Mouse (Mus musculus): ENCODE measurements around the gene Kif5a.
"Not testable (repeated sequence)": the region's sequence is repeated elsewhere in the genome, so short reads cannot be mapped to it uniquely, and the experiment has no call there.

The Kif5a gene

DNA sequence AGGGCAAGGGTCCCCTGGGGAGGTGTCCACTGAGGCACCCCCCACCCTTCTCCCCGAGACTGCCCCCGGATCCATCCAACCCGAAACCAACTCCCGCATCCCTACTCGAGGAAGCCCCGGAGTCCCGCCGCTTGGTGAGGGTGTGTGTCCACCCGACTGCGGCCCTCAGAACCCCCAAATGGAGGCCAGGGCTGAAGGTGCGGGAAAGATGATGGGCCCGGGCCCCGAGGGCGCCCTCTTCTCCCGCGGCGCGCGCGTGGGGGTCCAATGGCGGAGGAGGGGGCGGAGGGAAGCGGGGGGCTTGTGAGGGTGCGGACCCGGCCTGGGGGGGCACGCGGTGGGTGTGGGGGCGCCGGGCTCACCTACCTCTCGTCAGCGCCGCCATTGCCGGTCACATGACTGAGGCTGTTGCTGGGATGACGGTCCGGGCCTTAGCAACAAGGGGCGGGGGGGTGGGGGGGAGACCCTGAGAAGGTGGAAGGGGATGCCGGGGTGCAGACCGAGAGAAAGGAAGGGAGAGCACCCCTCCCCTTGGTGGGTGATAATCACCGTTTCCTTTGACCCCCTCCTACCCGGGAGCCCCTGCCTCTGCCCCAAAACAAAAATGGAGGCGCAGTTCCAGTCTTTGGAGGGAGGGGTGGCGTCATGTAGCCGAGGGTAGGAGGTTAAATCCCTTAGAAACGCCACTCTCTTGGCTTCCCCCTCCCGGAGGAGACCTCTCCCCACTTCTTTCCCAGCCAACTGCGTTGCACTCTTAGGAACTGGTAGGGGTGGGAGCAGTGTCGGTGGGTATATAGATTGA is 67.6 kb downstream of the Kif5a start, which contains the start of gene Dtx3:
Gene Dtx3, minus strand, starts transcription at position 401 of the 802 bp plus-strand sequence.
- ATAC-seq (ENCODE audit: insufficient number of reproducible peaks, low FRiP score, low TSS enrichment) = no peak; the same call in 1 of the 2 replicates

DNA sequence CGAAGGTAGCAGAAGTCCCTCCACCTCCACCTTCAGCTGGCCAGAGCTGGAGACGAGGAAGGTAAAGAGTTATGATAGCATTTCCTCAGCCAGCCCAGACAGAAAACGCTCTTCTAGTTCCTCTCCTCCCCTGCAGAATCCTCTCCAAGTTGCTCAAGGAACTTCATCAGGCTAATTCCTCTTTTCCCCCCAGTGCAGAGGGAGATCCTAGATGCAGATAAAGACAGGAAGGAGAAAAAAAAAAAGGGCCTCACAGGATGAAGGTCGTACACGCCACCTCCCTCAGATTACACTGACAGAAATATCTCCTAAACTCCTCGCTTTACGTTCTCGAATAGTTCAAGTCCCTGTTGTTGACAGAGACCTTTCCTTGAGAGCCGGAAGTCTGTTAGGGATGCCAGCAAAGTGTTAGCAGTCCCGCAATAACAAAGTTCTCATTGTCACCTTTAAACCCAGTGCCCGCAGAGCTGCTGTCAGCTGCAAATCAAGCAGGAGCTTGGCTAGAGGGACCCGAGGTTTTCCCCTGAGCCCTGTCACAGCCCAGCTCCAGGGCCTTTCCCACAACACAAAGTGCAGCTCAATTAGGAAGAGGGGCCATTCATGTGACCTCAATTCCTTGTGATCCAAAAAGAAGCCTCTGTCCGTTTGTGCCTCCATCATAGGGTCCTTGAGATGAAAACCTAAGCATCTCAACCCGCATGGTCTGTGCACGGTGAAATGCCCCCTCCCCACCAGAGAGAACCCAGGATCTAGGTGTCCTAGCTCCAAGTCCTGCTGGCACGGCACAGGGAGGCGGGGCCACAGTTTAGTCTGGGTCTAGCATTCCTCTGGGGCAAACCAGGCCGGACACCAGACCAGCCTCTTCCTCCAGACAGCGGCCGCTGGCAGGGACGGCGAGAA is 68.5 kb downstream of the Kif5a start:
- 0 out of 2 replicates have a peak, but pooled peaks have one; percentile 23 for ATAC-seq (ENCODE audit: insufficient number of reproducible peaks, low FRiP score, low TSS enrichment)

DNA sequence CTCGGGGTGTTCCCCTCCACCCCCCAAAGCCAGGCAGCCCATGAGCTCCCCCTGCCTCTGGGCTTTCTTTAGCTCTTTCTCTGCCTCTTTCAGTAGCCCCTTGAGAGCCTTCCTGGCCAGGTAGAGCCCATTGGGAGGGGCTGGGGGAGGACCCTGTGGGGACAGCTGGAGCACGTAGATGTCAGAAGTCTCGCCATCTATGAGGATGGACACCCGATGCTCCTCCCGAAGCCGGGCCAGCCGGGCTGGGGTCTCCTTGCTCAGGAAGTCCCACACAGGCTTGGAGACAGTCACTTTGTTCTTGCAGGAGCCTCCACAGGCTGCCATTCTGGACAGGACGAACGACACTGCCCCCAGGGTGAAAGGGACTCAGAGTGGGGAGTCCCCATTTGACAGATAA is 70.1 kb downstream of the Kif5a start:
- ATAC-seq (ENCODE audit: insufficient number of reproducible peaks, low FRiP score, low TSS enrichment) = no peak

DNA sequence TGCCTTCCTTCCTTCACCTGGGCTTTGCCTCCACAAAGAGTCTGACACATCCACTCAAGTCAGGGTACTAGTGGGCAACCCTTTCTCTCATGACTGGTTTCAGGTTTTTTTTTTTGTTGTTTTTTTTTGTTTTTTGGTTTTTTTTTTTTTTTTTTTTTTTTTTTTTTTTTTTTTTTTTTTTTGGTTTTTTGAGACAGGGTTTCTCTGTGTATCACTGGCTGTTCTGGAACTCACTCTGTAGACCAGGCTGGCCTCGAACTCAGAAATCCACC is 71.2 kb downstream of the Kif5a start:
- ATAC-seq (ENCODE audit: insufficient number of reproducible peaks, low FRiP score, low TSS enrichment) = not testable (repeated sequence)

DNA sequence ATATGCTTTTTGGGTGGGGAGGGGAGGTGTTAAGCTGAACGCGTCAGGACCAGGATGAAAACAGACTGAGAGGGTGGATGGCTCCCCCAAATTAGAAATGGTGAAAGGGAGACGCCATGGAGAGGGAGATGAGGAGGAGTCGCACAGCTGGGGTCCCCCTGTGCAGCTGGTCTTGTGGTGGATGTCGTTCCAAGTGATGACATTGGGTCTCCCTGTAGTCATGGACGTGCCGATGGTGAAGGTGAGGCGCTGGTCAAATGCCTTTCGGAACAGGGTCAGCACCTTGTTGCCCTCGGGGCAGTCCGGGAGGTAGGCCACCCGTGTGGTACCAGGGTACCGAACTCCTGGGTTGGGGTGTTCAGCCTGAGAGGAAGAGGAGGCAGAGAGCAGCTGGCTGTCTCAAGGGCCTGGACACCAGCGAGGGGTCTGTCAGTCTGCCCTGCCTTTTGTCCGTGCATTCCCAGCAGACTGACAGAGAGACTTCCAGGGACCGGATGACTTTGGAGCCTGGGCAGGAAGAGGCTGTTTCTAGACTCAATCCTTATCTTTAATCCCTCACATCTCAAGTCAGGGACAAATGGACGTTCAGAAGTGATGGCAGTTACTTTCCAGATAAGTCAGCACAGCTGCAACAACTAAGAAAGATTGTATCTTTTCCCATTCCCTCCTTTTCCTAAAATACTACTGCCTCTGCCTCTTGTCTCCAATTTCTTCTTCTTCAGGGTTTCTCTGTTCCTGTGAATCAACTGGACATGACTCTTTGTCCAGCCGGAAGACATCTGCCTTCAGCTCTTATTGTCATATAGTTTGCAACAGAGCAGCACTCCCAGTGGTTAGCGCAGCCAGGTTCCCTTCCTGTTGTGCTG is 71.7 kb downstream of the Kif5a start:
- no peak for ATAC-seq (ENCODE audit: insufficient number of reproducible peaks, low FRiP score, low TSS enrichment)

DNA sequence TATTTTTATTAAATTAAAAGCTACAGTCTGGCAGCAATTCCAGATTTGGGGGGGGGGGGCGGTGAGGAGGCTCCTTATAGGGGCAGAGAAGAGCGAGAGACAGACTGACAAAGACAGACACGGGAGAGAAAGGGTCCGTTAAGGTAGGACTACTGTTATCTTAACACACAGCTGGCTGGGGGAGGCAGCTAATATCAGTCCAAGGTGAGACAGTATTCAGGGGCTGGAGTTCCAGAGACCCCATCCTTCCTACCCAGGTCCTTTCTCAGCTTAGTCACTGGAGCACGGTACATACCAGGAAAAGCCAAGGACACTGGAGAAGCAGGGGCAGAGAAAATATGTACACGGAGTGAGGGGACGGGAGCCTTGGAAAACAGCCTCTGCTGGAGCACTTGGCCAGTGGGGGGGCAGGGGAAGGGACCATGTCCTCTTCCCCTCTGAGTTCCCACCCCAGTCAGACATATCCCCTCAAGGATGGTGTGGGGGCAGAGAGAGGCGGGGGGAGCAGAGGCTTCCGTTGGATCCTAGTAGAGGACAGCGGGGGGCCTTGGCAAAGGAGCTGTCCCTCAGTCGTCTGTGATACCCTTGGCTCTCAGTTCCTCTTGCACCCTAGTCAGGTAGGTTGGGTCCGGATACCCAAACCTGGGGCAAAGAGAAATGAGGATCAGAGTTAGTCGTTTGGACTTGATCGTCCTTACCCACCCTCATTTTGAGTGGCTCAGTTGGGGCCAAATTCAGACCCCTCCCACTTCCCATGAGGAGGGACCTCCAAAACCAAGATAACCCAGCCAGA is 72.6 kb downstream of the Kif5a start:
- ATAC-seq (ENCODE audit: insufficient number of reproducible peaks, low FRiP score, low TSS enrichment) = no peak

DNA sequence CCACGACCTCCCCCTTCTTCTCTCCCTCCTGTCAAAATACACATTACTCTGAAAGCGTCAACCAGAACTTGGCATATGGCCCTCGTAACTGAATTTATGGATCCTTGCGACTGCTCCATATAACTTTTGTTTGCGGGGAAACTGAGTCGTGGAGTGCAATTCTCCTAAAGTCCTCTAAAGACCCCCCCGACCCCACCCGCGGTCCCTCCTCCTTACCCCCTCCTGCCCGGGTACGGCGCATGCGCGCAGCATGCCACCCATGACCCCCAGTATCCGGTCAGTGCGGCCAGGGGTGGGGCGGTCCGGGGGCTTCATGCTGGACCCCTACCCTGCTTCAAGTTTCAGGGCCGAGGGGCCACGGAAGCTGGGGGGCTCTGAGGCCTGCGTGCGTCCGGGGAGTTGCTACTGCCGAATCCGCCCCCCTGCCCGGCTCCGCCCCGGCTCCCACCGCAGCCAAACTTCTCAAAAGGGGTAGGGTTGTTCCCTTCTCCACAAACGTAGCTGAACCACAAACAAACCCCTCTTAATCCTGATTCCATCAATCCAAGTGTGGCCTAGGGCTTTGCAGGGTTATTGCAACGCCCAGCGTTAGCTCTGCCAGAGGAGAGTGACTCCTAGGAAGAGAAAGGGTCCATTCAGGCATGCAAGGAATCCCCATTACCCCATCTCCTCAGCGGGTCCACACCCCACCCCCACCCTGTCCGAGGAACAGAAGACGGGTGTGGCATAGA is 73.3 kb downstream of the Kif5a start, which contains the start of gene Arhgef25:
Gene Arhgef25, minus strand, starts transcription at position 433 of the 731 bp plus-strand sequence.
- ATAC-seq (ENCODE audit: insufficient number of reproducible peaks, low FRiP score, low TSS enrichment) = no peak

DNA sequence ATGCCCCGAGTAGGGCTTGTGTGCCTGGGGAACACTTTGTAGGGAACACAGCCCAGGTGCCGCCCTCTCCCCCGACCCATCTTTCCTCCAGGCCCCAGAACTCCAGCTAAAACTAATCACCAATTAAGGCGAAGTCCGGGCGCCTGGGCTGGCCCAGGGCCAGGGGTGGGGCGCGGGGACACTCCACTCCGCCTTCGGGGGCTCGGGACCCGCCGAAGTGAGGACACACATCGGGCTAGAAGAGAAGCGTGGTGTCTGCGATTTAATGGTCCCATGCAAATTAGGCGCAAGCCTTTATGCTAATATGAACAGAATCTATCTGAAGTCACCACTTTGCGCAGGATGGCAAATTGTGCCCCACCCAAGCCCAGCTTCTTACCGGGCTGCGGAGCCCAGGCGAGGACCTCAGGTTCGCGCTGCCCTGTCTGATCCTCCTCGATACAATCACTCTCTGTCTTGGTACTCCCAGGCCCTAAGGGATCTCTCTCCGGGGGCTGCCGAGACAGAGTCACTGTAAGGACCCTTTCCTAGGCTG is 74.0 kb downstream of the Kif5a start:
- no peak for ATAC-seq (ENCODE audit: insufficient number of reproducible peaks, low FRiP score, low TSS enrichment)

DNA sequence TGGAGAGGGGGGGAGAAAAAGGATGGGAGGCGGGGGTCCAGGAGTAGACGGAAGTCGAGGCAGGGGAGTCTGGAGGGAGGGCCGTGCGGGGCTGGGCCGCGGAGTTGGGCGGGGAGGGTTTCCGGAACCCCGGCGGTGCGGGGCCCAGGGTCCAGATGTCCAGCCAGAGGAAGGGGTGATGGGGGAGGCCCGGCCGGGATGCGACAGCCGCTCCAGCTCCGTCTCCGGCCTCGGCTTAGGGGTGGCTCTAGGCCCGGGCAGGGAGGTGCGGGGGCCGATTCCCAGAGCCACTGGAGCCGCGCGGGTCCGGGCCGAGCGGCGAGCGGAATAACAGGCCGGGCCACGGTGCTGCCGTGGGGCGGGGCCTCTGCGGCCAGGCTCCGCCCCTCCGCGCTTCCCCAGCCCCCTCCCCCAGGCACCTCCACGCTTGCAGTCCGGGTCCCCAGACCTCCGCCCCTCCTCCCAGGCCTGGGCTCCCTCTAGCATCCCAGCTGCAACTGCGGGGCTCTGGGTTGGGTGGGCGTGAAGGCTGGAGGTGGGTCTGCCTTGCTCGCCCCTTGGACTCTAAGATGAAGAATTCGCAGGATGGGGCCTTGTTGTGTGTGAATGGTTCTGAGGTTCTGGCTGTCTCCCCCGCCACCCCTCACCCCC is 74.6 kb downstream of the Kif5a start:
- peak; percentile 66 for ATAC-seq (ENCODE audit: insufficient number of reproducible peaks, low FRiP score, low TSS enrichment)

DNA sequence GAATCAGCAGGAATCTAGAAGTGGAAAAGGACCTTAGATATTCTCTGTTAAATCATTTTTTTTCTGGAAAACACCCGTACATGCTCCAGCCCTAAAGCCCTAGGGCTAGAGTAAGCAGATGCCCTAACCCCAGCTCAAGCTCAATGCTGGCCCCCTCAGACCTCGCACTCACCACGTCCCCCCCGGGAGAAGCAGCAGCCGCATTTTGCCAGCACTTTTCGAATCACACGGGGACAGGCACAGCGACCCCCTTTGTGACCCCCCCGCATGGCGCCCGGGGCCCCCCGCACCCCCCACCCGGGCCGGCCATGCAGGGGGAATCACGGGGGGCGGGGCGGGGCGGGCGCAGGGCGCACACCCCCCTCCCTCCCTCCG is 75.1 kb downstream of the Kif5a start:
- no peak for ATAC-seq (ENCODE audit: insufficient number of reproducible peaks, low FRiP score, low TSS enrichment)

DNA sequence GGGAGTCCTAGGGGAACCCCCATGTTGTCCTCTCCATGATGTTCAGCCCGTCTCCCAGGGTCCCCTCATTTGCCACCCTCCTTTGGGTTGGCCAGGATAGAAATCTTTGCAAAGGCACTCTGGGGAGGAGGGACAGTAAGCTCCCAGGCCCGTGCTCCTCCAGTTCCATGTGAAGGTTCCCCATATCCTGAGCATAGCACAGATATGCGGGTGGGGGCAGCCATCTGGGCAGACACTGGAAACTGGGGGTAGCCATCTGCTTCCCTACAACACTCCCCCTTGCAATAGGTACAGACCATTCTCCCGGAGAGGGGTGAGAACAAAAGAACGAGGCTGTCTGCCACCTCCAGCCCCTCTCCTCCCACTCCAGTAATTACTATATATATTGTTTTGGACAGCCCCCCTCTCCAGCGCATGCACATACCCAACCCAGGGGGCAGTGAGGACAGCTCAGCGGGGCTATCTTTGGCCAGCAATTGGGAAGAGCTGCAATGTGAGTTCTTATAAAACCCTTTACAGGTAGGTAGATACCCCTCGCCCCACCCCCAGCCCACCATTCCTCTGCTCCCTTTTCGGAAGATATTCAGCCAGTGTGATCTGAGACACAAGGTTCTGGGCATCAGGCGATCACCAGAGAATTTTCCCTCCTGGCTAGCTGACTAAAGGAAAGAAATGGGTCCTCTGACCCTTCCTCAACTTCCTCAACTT is 75.6 kb downstream of the Kif5a start:
- peak; percentile 24; the same call in 1 of the 2 replicates for ATAC-seq (ENCODE audit: insufficient number of reproducible peaks, low FRiP score, low TSS enrichment)

DNA sequence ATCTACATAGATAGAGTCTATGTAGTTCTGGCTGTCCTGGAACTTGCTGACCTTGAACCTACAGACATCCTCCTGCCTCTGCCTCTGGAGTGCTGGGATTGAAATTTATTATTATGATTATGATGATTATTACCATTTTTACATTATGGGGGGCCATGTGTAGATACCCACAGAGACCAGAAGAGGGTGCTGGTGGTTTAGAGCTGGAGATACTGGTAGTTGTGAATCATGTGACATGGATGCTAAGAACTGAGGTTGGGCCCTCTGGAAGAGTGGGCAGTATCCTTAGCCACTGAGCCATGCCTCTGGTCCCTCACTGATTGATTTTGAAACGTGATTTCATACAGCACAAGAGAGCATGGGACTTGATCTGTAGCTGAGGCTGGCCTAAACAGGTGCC is 76.7 kb downstream of the Kif5a start:
- no peak for ATAC-seq (ENCODE audit: insufficient number of reproducible peaks, low FRiP score, low TSS enrichment)

DNA sequence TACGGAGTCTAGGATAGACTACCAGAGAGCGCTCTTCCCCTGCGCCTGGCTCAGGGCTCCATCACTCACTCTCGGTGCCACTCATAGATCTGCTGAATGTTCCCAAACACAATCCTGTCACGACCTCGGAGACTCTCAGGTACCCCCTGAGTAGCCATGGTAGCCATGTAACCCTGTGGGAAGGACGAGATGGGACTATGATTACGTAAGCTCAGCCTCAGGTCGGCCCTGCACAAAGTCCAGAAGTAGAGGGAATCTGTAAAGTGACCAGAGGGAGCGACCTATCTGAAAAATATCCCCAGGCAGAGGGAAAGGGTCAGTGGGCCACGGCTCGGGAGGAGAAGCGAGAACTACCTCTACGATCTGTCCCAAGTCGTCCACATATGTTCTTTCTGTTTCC is 77.6 kb downstream of the Kif5a start:
- no peak for ATAC-seq (ENCODE audit: insufficient number of reproducible peaks, low FRiP score, low TSS enrichment)

DNA sequence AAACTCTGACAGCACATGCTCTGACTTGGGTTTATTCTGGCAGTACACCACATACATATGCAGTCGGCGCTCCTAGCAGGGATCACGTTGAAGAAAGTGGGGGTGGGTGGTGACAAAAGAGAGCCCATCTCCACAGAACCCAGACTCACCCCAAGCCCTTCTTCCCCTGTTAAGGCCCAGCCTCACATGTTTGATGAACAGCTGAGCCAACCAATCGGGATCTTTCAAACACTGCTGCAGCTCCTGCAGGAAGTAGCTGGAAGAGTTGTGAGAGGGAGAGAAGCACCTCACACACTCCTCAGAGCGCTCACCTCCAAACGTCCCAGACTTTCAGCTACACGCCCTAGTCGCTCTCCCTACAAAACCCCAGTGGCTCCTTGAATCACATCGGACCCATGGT is 78.0 kb downstream of the Kif5a start:
- no peak for ATAC-seq (ENCODE audit: insufficient number of reproducible peaks, low FRiP score, low TSS enrichment)

DNA sequence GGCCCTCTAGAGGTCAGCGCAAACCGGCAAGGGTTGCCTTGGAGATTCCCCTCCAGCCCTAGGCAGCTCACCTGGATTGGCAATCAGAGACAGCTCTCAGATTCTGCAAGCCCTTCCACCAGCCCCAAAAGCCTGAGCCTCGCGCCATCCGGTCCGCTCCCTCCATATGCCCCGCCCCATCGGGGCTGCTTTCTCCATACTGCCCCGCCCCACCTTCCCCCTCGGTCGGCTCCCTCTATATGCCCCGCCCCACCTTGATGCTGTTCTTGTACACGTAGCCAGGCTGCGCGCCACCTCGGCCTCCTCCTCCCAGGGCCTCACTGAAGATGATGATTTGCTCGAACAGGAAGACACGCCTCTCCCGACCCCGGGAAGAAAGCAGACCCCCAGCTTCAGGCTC is 79.4 kb downstream of the Kif5a start:
- ATAC-seq (ENCODE audit: insufficient number of reproducible peaks, low FRiP score, low TSS enrichment) = no peak

DNA sequence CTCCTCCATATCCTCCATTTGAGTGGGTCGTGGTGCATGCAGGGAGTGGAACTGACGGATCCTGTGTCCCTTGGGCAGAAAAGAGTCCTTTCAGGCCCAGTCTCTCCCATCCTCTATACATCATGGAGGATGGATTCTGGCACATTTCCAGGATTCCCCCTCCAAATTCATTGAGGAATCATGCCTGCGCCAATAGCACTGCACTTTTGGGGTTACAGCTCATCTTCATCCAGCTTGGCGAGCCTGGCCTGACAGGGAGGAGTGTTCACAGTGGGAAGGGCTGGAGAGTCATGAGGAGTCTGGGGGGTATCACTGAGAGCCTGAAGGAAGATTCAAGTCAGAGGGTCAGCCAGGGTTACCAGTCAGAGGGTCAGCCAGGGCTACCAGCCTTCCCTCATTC is 80.5 kb downstream of the Kif5a start:
- no peak for ATAC-seq (ENCODE audit: insufficient number of reproducible peaks, low FRiP score, low TSS enrichment)

DNA sequence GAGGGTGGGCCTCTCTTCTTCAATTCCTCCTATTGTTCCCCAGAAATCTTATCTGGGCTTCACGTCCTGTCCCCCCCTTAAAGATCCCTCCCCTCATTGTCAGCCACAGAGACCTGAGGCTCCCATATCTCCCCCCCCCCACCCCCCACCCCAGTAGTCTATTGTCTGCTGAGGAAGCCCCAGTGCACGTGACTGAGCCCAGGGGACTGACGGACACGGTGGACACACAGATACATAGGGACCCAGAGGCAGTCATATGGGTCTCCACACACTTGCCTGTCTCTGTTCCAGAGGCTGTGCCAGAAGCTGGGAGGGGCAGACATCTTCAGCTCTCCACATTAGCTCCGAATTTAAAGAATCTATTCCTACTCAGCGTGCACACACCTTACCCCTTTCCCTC is 81.6 kb downstream of the Kif5a start:
- no peak for ATAC-seq (ENCODE audit: insufficient number of reproducible peaks, low FRiP score, low TSS enrichment)

DNA sequence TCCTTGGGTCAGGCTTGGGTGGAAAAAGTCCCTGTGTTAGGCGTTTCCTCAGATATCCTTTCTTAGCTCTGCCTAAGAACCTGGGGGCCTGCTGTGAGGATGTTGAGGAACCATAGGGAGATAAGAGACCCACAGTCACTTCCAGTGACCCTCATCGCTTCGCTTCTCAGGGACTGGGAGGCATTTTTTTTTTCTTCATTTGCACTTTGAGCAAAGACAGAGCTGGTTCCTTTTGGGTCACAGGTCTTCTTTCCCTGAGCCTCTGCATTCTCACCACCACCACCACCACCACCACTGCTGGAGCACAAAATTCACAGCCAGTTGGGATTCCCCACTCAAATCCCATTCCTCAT is 82.5 kb downstream of the Kif5a start:
- no peak for ATAC-seq (ENCODE audit: insufficient number of reproducible peaks, low FRiP score, low TSS enrichment)

Data from cerebellum, adult (tissue).